Mouse (Mus musculus): Measurements from ENCODE around the gene Inpp5f.

DNA sequence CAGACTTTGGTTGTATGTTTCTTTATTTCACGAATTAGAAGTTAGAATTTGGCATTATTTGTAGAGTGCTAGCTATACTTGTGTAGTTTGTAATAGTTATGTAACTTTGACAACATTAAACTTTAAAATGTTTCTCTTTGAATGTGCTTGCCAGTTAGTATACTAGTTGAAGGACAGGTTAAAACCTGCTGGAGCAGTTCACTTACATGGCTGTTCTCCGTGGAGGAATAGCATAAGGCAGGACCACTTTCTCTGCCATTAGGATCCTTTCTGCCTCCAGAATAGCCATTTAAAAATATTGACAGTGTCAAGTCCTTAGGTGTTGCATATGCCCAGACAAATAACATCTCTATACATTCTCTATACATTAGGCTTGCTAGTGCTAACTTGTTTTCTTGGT is 11.9 kb downstream of the Inpp5f start:
- no peak for TF ChIP-seq GATA1 (IDR thresholded peaks at IDR 0.05; ENCODE audit: low read length)
- TF ChIP-seq TAL1 (IDR thresholded peaks at IDR 0.05; ENCODE audit: low read length), result no peak

All from erythroblast, embryonic 14.5 days (primary cell).